Mouse (Mus musculus) megakaryocyte, embryonic 14.5 days (primary cell): ENCODE data around the gene Tspan17. TPM values are rescaled to one million over a fixed set of nuclear protein-coding genes. Genes with fewer than 3 reads are reported as not detected.
"Not testable (repeated sequence)": the region's sequence is repeated elsewhere in the genome, so short reads cannot be mapped to it uniquely, and the experiment has no call there.

Experiments
- H3K27me3 ChIP-seq: replicated peaks from 2 replicates; pipeline ENCODE3; 2012; ENCODE audit warnings: inconsistent platforms
- H3K36me3 ChIP-seq: replicated peaks from 2 replicates; pipeline ENCODE3; 2012; ENCODE audit warnings: low read length, inconsistent platforms, mixed read lengths
- H3K4me1 ChIP-seq: 2 replicates; pipeline ENCODE4 v1.6.1; 2012; ENCODE audit warnings: inconsistent platforms
- H3K4me3 ChIP-seq: replicated peaks from 2 replicates; pipeline ENCODE3; 2012; ENCODE audit warnings: moderate library complexity, mild to moderate bottlenecking, inconsistent platforms
- H3K9me3 ChIP-seq: 2 replicates; pipeline ENCODE4 v1.6.1; 2012; ENCODE audit warnings: inconsistent platforms
- FLI1 ChIP-seq: IDR thresholded peaks from 2 replicates; pipeline ENCODE4 v1.6.1; 2012; ENCODE audit warnings: low read length, inconsistent platforms, mixed read lengths
- GATA1 ChIP-seq: IDR thresholded peaks from 3 replicates; pipeline ENCODE4 v1.6.1; 2012; ENCODE audit warnings: mixed read lengths, low read length, inconsistent platforms, borderline replicate concordance
- polyA plus RNA-seq: library from polyadenylated mRNA; stranded (reverse); fragments of >175 nt; gene quantifications from 2 replicates; pipeline ENCODE4 v1.2.3, GENCODE M21; 2012; ENCODE audit warnings: low replicate concordance; ENCODE audit not compliant: insufficient read depth

Gene Tspan17
- polyA plus RNA-seq, 1 experiment: 8.0 TPM

DNA sequence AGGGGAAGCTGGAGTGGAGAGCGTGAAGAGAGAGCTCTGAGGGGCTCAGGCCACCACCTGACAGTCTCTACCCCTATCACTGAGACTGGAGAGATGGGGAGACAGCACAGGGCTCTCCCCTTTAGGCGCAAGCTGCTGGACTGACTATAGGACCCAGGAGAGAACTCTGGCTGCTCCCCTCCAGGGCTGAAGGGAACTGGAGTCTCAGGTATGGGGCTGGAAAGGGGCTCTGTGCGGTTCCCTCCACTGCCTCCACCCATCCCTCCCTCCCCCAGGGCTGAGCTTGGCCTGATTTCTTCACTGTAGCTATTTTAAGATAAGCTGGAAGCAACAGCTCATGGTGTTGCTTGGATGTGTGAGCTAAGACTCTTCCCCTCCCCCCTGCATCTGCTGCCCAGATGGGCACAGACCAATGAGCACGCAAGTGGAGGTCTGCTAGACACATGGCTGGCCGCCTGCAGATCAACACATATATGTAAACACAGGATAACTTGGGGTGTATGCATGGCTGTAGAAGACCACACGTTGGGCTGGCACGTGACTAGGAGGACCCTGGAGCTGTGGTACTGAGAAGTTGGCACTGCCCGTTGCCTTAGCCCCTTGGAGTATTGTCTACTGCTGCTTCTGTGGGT lies 28.9 kb upstream of the Tspan17 start:
- H3K27me3 ChIP-seq: peaks cover 89% of the 10 kb centered on the region

DNA sequence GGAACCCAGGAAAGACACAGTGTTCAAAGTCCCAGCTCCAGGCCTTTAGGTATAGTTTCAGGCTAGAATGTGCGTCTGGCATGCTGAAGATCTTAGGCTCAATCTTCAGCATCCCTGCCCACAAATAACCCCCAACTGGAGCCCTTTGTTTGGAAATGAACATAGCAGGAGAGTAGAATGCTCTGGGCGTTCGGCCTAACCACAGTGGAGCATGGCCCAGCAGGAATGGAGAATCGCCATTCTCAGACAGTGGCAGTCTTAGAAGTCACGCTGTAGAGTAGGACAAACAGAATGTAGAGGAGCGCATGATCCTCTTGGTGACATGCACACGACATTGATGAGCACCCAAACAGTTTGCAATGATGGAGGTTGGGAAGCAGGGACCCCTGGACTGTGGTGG lies 28.3 kb upstream of the Tspan17 start:
- peaks cover 14% of the 10 kb centered on the region for H3K4me1 ChIP-seq
- no peaks in the 10 kb centered on the region for H3K9me3 ChIP-seq
- TF ChIP-seq GATA1 (no peak), FLI1 (no peak)
- no peaks in the 10 kb centered on the region for H3K36me3 ChIP-seq
- H3K27me3 ChIP-seq: peaks cover 90% of the 10 kb centered on the region
- no peak overlapping the region for H3K4me3 ChIP-seq

More for the DNA sequence above, 28.9 kb upstream of the Tspan17 start:
- peaks cover 11% of the 10 kb centered on the region for H3K4me1 ChIP-seq
- peak overlapping the region; percentile 28 for H3K4me3 ChIP-seq
- H3K9me3 ChIP-seq: no peaks in the 10 kb centered on the region
- no peaks in the 10 kb centered on the region for H3K36me3 ChIP-seq
- TF ChIP-seq FLI1 (no peak), GATA1 (no peak)

DNA sequence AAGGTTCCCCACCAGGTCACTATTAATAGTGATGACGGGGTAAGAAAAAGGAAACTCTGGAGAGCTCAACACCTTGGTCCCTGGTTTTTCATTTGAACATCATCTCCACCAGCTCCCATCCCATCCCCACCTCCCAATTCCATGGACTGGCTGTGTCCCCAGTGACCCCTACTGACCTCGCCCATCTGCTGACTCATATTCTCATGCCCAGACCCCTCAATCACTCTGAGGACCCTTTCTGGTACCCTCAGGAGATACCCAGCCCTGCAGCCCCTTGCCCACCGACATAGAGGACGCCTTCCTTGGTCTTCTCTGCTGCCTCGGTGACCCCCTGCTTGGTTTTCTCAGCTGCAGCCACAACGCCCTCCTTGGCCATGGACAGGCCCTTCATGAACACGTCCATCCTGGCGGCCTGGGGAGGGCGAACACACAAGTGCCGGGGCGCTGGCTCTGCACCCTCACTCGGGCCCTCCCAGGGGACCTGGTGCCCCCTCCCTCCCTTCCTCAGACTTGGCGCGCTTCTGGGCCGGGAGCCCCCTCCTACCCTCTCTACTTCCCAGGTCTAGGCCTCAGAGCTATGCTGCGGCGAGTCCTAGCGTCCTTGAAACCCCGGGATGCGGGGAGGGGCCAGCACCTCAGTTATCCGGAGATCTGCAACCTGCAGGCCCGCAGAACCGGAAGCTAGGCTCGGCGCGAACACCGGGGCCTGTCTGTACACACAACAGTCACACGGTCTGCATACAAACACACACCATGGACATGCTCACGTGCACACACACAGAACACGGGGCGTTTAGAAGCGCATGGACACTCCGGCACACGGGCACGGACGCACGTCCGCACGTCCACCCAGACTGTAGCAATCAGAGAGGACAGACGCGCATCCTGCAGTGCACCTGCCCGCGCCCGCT lies 23.6 kb upstream of the Tspan17 start:
- no peak for TF ChIP-seq GATA1
- no peak for TF ChIP-seq FLI1
- Histone ChIP-seq H3K4me1 (peaks cover 11% of the 10 kb centered on the region), H3K36me3 (no peaks in the 10 kb centered on the region), H3K9me3 (peaks cover 16% of the 10 kb centered on the region), H3K4me3 (peak overlapping the region; percentile 79), H3K27me3 (peaks cover 73% of the 10 kb centered on the region)

DNA sequence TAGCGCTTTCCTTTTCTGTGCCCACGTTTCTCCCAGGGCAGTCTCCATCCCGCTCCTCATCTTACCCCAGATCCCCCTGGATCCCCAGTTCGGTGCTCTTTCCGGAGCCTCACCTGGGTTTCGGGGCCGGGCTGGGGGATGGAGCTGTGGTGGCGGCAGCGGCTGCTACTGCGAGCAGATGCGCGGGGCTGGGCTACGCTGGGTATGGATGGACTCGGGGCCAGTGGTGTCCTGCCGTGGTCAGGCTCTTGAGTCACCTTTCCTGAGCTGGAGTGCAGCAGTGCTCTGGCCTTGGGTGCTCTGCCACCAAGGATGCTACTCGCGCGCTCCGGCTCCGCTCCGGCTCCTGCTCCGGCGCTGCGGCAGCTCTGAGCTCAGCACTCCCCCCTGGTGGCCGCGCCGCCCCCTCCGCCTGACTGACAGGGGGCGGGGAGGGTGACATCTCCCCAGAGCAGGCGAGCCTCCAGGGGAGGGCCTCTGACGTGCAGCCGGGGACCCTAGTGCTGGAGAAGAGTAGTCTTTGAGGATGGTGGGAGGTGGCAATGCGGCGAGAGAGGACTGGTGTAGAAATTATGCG lies 22.9 kb upstream of the Tspan17 start, which contains the start of gene Sncb:
Sncb (minus strand) TSS at position 404 of the 577 bp plus-strand sequence.
- Histone ChIP-seq H3K27me3 (peaks cover 67% of the 10 kb centered on the region), H3K4me3 (peak within 1 kb of the TSS; percentile 79), H3K36me3 (no peaks in the 10 kb centered on the region), H3K9me3 (peaks cover 21% of the 10 kb centered on the region), H3K4me1 (peaks cover 11% of the 10 kb centered on the region)
- TF ChIP-seq GATA1 (no peak), FLI1 (no peak)

DNA sequence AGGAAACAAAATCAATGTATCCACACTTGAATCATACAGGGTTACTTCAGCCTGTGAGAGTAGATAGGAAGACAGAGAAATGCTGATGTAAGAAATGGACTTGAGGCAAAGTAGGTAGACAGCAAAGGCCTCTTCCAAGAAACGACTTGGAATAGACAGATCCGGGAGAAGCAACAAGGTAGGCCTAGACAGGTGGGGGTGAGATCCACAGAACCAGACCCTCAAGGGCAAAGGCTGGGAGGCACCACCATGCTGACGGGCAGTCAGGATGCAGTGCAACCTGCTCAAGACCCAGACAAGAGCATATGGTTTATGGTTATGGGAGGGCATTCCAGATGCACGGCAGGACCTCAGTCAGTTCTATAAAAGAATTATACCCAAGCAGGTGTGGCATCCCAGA lies 22.2 kb upstream of the Tspan17 start:
- Histone ChIP-seq H3K4me1 (peaks cover 11% of the 10 kb centered on the region), H3K4me3 (no peak overlapping the region), H3K36me3 (no peaks in the 10 kb centered on the region), H3K27me3 (peaks cover 64% of the 10 kb centered on the region), H3K9me3 (peaks cover 21% of the 10 kb centered on the region)
- no peak for TF ChIP-seq FLI1
- no peak for TF ChIP-seq GATA1

DNA sequence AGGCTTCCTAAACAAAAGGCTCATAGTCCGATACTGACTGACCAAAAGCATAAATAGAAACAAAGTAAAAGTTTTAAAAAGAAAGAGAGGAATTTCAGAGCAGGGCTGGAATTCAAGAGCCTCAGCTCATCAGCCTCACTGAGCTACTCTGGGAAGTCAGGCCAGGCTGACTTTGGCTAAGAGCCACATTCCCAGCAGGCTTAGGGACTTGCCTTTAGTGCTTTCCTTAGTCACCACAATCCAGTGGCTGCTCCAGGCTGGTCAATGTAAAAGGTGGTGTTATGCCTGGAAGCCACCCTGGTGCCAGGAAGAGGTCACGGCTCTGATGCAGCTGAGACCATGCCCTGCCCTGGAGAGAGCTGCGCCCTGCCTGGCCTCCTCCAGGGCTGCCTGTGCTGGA lies 8.6 kb upstream of the Tspan17 start:
- Histone ChIP-seq H3K9me3 (peaks cover 10% of the 10 kb centered on the region; the same call in 1 of the 2 replicates), H3K4me1 (no peaks in the 10 kb centered on the region), H3K4me3 (no peak overlapping the region), H3K36me3 (no peaks in the 10 kb centered on the region), H3K27me3 (peaks cover 31% of the 10 kb centered on the region)
- TF ChIP-seq GATA1 (no peak), FLI1 (no peak)

DNA sequence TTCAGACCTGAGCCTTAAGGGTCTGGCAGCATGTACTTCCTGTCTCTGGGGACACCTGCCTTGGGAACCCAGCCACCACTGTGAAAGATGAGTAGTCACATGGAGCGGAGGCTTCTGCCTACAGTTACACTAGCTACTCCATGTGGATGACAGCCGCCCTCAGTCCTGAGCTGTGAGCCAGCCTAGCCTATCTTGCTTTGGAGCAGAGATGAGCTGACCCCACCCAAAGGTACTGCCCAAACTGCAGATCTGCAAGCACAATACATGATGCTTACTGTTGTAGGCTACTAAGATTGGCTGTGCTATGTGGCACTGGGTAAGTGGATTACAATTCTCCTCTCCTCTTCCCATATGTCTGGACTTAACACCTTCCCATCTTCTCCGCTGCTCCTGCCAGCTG lies 8.1 kb upstream of the Tspan17 start:
- no peaks in the 10 kb centered on the region for H3K36me3 ChIP-seq
- H3K4me3 ChIP-seq: no peak overlapping the region
- peaks cover 32% of the 10 kb centered on the region for H3K27me3 ChIP-seq
- TF ChIP-seq FLI1 (no peak), GATA1 (no peak)
- H3K9me3 ChIP-seq: peaks cover 10% of the 10 kb centered on the region; the same call in 1 of the 2 replicates
- H3K4me1 ChIP-seq: no peaks in the 10 kb centered on the region

DNA sequence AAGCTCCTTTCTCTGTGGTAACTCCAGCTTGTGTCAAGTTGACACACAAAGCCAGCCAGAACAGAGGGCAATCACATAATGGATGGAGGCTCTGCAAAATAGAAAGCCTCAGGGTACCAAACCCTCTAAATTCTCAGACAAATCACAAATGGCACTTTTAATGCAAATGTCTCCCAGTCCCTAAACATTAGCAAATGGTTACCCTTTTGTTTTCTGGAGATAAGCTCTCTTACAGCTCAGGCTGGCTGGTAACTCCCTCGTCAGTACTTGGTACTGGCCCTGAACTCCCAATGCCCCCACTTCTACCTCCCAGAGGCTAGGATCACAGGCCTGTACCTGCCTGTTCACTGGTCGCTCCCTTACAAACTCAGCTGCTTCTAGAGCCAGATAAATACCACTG lies 5.9 kb upstream of the Tspan17 start:
- Histone ChIP-seq H3K27me3 (peaks cover 39% of the 10 kb centered on the region), H3K36me3 (no peaks in the 10 kb centered on the region)

DNA sequence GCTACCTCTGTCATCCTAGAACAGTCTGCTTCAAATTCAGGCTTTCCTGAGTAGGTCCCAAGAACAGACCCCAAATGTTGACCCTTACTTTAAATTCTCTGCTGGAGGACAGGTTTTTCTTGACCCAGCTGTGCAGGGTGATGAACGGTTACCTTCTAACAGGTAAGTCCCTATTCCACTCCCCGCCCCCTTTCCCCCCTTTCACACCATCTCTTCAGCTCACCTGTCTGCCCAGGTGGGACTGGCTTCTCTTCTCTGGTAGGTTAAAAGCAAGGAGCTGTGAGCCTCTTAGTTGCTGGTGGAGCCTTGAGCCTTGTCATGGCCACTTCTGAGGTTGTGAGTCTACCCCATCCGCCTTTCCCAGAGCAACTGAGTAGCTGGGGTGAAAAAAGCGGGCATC lies 5.5 kb upstream of the Tspan17 start, which contains the start of gene Eif4e1b:
Eif4e1b (plus strand) TSS at position 301 of the 400 bp plus-strand sequence.
- TF ChIP-seq GATA1: no peak
- no peak for TF ChIP-seq FLI1
- peaks cover 43% of the 10 kb centered on the region for H3K27me3 ChIP-seq
- H3K4me3 ChIP-seq: no peak within 1 kb of the TSS
- no peaks in the 10 kb centered on the region; the same call in 1 of the 2 replicates for H3K9me3 ChIP-seq
- H3K36me3 ChIP-seq: no peaks in the 10 kb centered on the region
- no peaks in the 10 kb centered on the region for H3K4me1 ChIP-seq

More for the DNA sequence above, 5.9 kb upstream of the Tspan17 start:
- Histone ChIP-seq H3K4me1 (no peaks in the 10 kb centered on the region), H3K9me3 (no peaks in the 10 kb centered on the region; the same call in 1 of the 2 replicates), H3K4me3 (no peak overlapping the region)
- TF ChIP-seq GATA1 (no peak), FLI1 (no peak)

DNA sequence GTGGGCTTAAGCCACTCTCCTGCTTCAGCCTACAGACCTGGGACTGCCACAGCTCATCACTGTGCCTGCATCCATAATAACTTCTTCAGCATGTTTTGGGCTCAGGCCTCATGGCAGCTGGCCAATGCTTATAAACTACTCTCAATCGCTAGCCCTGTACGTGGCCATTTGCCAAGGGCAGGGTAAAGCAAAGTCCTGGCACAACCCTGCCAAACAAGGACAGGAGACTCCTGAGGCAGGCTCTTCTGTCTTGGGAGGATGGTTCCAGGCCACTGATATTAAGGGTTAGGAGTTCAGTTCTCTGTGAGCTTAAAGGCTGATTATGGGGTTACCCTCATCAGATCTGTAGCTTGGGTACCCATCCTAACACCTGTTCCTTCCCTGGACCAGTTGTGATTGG lies 1.6 kb upstream of the Tspan17 start:
- H3K36me3 ChIP-seq, H3K4me3 ChIP-seq, H3K9me3 ChIP-seq: not testable (repeated sequence)

More for the DNA sequence above, 1.6 kb upstream of the Tspan17 start:
- H3K4me1 ChIP-seq: peaks cover 17% of the 10 kb centered on the region
- peaks cover 61% of the 10 kb centered on the region for H3K27me3 ChIP-seq
